Mouse (Mus musculus) hindbrain, embryonic 15.5 days (tissue): ENCODE data around the gene Trappc10. TPM values are rescaled to one million over a fixed set of nuclear protein-coding genes. Genes with fewer than 3 reads are reported as not detected.
A peak's percentile ranks its signal among the peaks of the same experiment; 100 is the strongest.
"Not testable (repeated sequence)": the region's sequence is repeated elsewhere in the genome, so short reads cannot be mapped to it uniquely, and the experiment has no call there.

Source experiments
- ATAC-seq: fragments of 200-750 bp; cut with Nextera tagmentation; 2 replicates; pipeline ENCODE4 v1.8.0; 2017; ENCODE audit warnings: low read depth, moderate number of reproducible peaks, moderate TSS enrichment; ENCODE audit not compliant: low FRiP score
- H3K27ac ChIP-seq: fragments of 300-500 bp; sonication (generic); replicated peaks from 2 replicates; pipeline ENCODE4 v1.5.1; 2015; ENCODE audit warnings: mild to moderate bottlenecking, inconsistent platforms
- H3K27me3 ChIP-seq: fragments of 300-500 bp; sonication (generic); 2 replicates; pipeline ENCODE4 v1.6.1; 2015; ENCODE audit warnings: control low read depth, inconsistent platforms
- H3K36me3 ChIP-seq: fragments of 300-500 bp; sonication (generic); 2 replicates; pipeline ENCODE4 v1.6.1; 2015; ENCODE audit warnings: control low read depth, inconsistent platforms
- H3K4me1 ChIP-seq: fragments of 300-500 bp; sonication (generic); replicated peaks from 2 replicates; pipeline ENCODE4 v1.6.1; 2015; ENCODE audit warnings: control low read depth, inconsistent platforms
- H3K4me2 ChIP-seq: fragments of 300-500 bp; sonication (generic); 2 replicates; pipeline ENCODE4 v1.6.1; 2015; ENCODE audit warnings: moderate library complexity, mild to moderate bottlenecking, inconsistent platforms
- H3K4me3 ChIP-seq: fragments of 300-500 bp; sonication (generic); 2 replicates; pipeline ENCODE4 v1.5.1; 2015; ENCODE audit warnings: mild to moderate bottlenecking, inconsistent platforms
- H3K9ac ChIP-seq: fragments of 300-500 bp; sonication (generic); 2 replicates; pipeline ENCODE4 v1.6.1; 2015; ENCODE audit warnings: inconsistent platforms
- H3K9me3 ChIP-seq: fragments of 300-500 bp; sonication (generic); 2 replicates; pipeline ENCODE4 v1.6.1; 2016; ENCODE audit warnings: control low read depth, inconsistent platforms
- WGBS: fragments of 180-500 bp; shearing (Covaris S2); methylation state at CpG from one replicate; pipeline ENCODE4 v1.1.7; 2015; 5-methylcytosine and 5-hydroxymethylcytosine counted together
- polyA plus RNA-seq: library from polyadenylated mRNA; unstranded; fragments of >200 nt; fragmentation: Nextera tagmentation; extraction: Ambion mirVana; gene quantifications from 2 replicates; pipeline ENCODE4 v1.2.1, GENCODE M21; 2015

Trappc10 gene
- polyA plus RNA-seq, 1 experiment from 2014 or later = 27.5 TPM

GRCm38 (mm10) chr10:78227875-78228559 lies 16.4 kb downstream of the Trappc10 start:
- Histone ChIP-seq H3K4me2 (no peak overlapping the region), H3K9ac (no peak overlapping the region), H3K9me3 (no peaks in the 10 kb centered on the region), H3K27me3 (no peaks in the 10 kb centered on the region), H3K4me1 (no peaks in the 10 kb centered on the region), H3K4me3 (no peak overlapping the region), H3K36me3 (peaks cover 26% of the 10 kb centered on the region), H3K27ac (no peak overlapping the region)
- ATAC-seq = no peak
- 86% methylated on average over 8 of the region's 8 CpGs for whole genome bisulfite sequencing

- Histone ChIP-seq H3K9ac (no peak overlapping the region), H3K4me2 (no peak overlapping the region), H3K4me1 (no peaks in the 10 kb centered on the region), H3K27me3 (no peaks in the 10 kb centered on the region), H3K27ac (no peak overlapping the region), H3K4me3 (no peak overlapping the region), H3K9me3 (no peaks in the 10 kb centered on the region), H3K36me3 (peaks cover 12% of the 10 kb centered on the region)
- 95% methylated on average over 6 of the region's 6 CpGs for WGBS
- no peak for ATAC-seq
Observed at GRCm38 (mm10) chr10:78224136-78224535, 20.3 kb downstream of the Trappc10 start.

- Histone ChIP-seq H3K4me1 (no peaks in the 10 kb centered on the region), H3K27me3 (no peaks in the 10 kb centered on the region), H3K4me2 (no peak overlapping the region), H3K9me3 (no peaks in the 10 kb centered on the region), H3K36me3 (peaks cover 22% of the 10 kb centered on the region), H3K4me3 (no peak overlapping the region), H3K27ac (no peak overlapping the region), H3K9ac (no peak overlapping the region)
- ATAC-seq = no peak
- 73% methylated on average over 4 of the region's 4 CpGs for WGBS
Observed at GRCm38 (mm10) chr10:78222908-78223307, 21.5 kb downstream of the Trappc10 start.

- Histone ChIP-seq H3K4me1 (no peaks in the 10 kb centered on the region), H3K9me3 (no peaks in the 10 kb centered on the region), H3K4me2 (no peak overlapping the region), H3K4me3 (no peak overlapping the region), H3K36me3 (peaks cover 23% of the 10 kb centered on the region), H3K27me3 (no peaks in the 10 kb centered on the region), H3K9ac (no peak overlapping the region), H3K27ac (no peak overlapping the region)
- no peak for ATAC-seq
- WGBS = 96% methylated on average over 7 of the region's 7 CpGs
Observed at GRCm38 (mm10) chr10:78221315-78221714, 23.1 kb downstream of the Trappc10 start.

- Histone ChIP-seq H3K36me3 (peaks cover 36% of the 10 kb centered on the region), H3K9me3 (no peaks in the 10 kb centered on the region), H3K4me2 (no peak overlapping the region), H3K27ac (no peak overlapping the region), H3K9ac (no peak overlapping the region), H3K4me1 (no peaks in the 10 kb centered on the region), H3K4me3 (no peak overlapping the region), H3K27me3 (no peaks in the 10 kb centered on the region)
- WGBS = 100% methylated on average over 1 of the region's 1 CpGs
- no peak for ATAC-seq
Observed at GRCm38 (mm10) chr10:78219528-78219927, 24.9 kb downstream of the Trappc10 start.

GRCm38 (mm10) chr10:78218576-78218975 lies 25.9 kb downstream of the Trappc10 start:
- Histone ChIP-seq H3K4me1 (no peaks in the 10 kb centered on the region), H3K4me3 (no peak overlapping the region), H3K27ac (no peak overlapping the region), H3K9me3 (no peaks in the 10 kb centered on the region), H3K27me3 (no peaks in the 10 kb centered on the region), H3K9ac (no peak overlapping the region), H3K4me2 (no peak overlapping the region), H3K36me3 (peaks cover 46% of the 10 kb centered on the region)
- ATAC-seq = no peak
- WGBS = 93% methylated on average over 6 of the region's 6 CpGs

GRCm38 (mm10) chr10:78216376-78217083 lies 27.9 kb downstream of the Trappc10 start:
- peaks cover 66% of the 10 kb centered on the region for H3K36me3 ChIP-seq
- no peak overlapping the region for H3K4me2 ChIP-seq
- WGBS = 91% methylated on average over 6 of the region's 6 CpGs
- H3K27ac ChIP-seq = no peak overlapping the region
- no peak overlapping the region for H3K4me3 ChIP-seq
- H3K4me1 ChIP-seq = no peaks in the 10 kb centered on the region
- no peak overlapping the region for H3K9ac ChIP-seq
- H3K9me3 ChIP-seq = no peaks in the 10 kb centered on the region
- no peaks in the 10 kb centered on the region for H3K27me3 ChIP-seq
- no peak for ATAC-seq

GRCm38 (mm10) chr10:78214371-78214770 lies 30.1 kb downstream of the Trappc10 start:
- WGBS = 95% methylated on average over 9 of the region's 9 CpGs
- no peak for ATAC-seq
- Histone ChIP-seq H3K9me3 (no peaks in the 10 kb centered on the region), H3K36me3 (peaks cover 83% of the 10 kb centered on the region), H3K4me3 (no peak overlapping the region), H3K27me3 (no peaks in the 10 kb centered on the region), H3K4me2 (no peak overlapping the region), H3K9ac (no peak overlapping the region), H3K27ac (no peak overlapping the region), H3K4me1 (no peaks in the 10 kb centered on the region)

- Histone ChIP-seq H3K27ac (no peak overlapping the region), H3K9me3 (no peaks in the 10 kb centered on the region), H3K4me3 (no peak overlapping the region), H3K36me3 (peaks cover 88% of the 10 kb centered on the region), H3K9ac (no peak overlapping the region), H3K27me3 (no peaks in the 10 kb centered on the region), H3K4me1 (no peaks in the 10 kb centered on the region), H3K4me2 (no peak overlapping the region)
- 71% methylated on average over 6 of the region's 6 CpGs for WGBS
- 0 out of 2 replicates have a peak, but pooled peaks have one; percentile 27 for ATAC-seq
Observed at GRCm38 (mm10) chr10:78211311-78211710, 33.1 kb downstream of the Trappc10 start.

GRCm38 (mm10) chr10:78201182-78201581 lies 43.3 kb downstream of the Trappc10 start:
- Histone ChIP-seq H3K4me3 (no peak overlapping the region), H3K4me1 (no peaks in the 10 kb centered on the region), H3K9me3 (no peaks in the 10 kb centered on the region), H3K27me3 (no peaks in the 10 kb centered on the region), H3K27ac (no peak overlapping the region), H3K4me2 (no peak overlapping the region), H3K9ac (no peak overlapping the region), H3K36me3 (peaks cover 88% of the 10 kb centered on the region)
- 96% methylated on average over 4 of the region's 4 CpGs for WGBS
- ATAC-seq = no peak

GRCm38 (mm10) chr10:78192933-78193332 lies 51.5 kb downstream of the Trappc10 start:
- Histone ChIP-seq H3K36me3 (peaks cover 91% of the 10 kb centered on the region), H3K4me2 (no peak overlapping the region), H3K27me3 (no peaks in the 10 kb centered on the region), H3K9me3 (no peaks in the 10 kb centered on the region), H3K4me3 (no peak overlapping the region), H3K27ac (no peak overlapping the region), H3K9ac (no peak overlapping the region), H3K4me1 (no peaks in the 10 kb centered on the region)
- ATAC-seq = no peak
- WGBS = 88% methylated on average over 5 of the region's 5 CpGs

GRCm38 (mm10) chr10:78186076-78186475 lies 58.4 kb downstream of the Trappc10 start:
- ATAC-seq, H3K27me3 ChIP-seq, H3K4me3 ChIP-seq, H3K9me3 ChIP-seq, H3K4me2 ChIP-seq, H3K27ac ChIP-seq, H3K9ac ChIP-seq: not testable (repeated sequence)
- Histone ChIP-seq H3K36me3 (peaks cover 48% of the 10 kb centered on the region), H3K4me1 (peaks cover 14% of the 10 kb centered on the region)
- WGBS = 88% methylated on average over 4 of the region's 4 CpGs
